Mouse (Mus musculus): ENCODE results near the gene Cdca8.

Gene Cdca8

GRCm38 (mm10) chr4:124978201-124978600, 39.1 kb upstream of the Cdca8 start:
- H3K9me3 ChIP-seq (ENCODE audit: low read length): no peaks in the 10 kb centered on the region
- no peak overlapping the region for H3K4me3 ChIP-seq (replicated peaks; ENCODE audit: low read length)
- TF ChIP-seq NANOG (IDR thresholded peaks at IDR 0.05; ENCODE audit: borderline replicate concordance, low read length) (no peak), POU5F1 (IDR thresholded peaks at IDR 0.05; ENCODE audit: borderline replicate concordance, low read length) (no peak), CTCF (conservative IDR thresholded peaks at IDR 0.05; ENCODE audit: low read length) (no peak)
- H3K27me3 ChIP-seq (ENCODE audit: insufficient read depth, low read length): peaks cover 33% of the 10 kb centered on the region
- H3K36me3 ChIP-seq (ENCODE audit: insufficient read depth, low read length): no peaks in the 10 kb centered on the region
- no peaks in the 10 kb centered on the region; the same call in 1 of the 2 replicates for H3K4me1 ChIP-seq (replicated peaks; ENCODE audit: low read depth, low read length)

- Histone ChIP-seq H3K27me3 (ENCODE audit: insufficient read depth, low read length) (peaks cover 38% of the 10 kb centered on the region), H3K4me1 (replicated peaks; ENCODE audit: low read depth, low read length) (peaks cover 14% of the 10 kb centered on the region), H3K4me3 (replicated peaks; ENCODE audit: low read length) (no peak overlapping the region), H3K36me3 (ENCODE audit: insufficient read depth, low read length) (no peaks in the 10 kb centered on the region), H3K9me3 (ENCODE audit: low read length) (no peaks in the 10 kb centered on the region)
- TF ChIP-seq NANOG (IDR thresholded peaks at IDR 0.05; ENCODE audit: borderline replicate concordance, low read length) (no peak), POU5F1 (IDR thresholded peaks at IDR 0.05; ENCODE audit: borderline replicate concordance, low read length) (no peak), CTCF (conservative IDR thresholded peaks at IDR 0.05; ENCODE audit: low read length) (no peak)
These were observed 34.2 kb upstream of the Cdca8 start for GRCm38 (mm10) chr4:124973296-124973695.

- peaks cover 45% of the 10 kb centered on the region for H3K27me3 ChIP-seq (ENCODE audit: insufficient read depth, low read length)
- H3K9me3 ChIP-seq (ENCODE audit: low read length): no peaks in the 10 kb centered on the region
- H3K4me1 ChIP-seq (replicated peaks; ENCODE audit: low read depth, low read length): peaks cover 14% of the 10 kb centered on the region
- no peaks in the 10 kb centered on the region for H3K36me3 ChIP-seq (ENCODE audit: insufficient read depth, low read length)
- no peak overlapping the region for H3K4me3 ChIP-seq (replicated peaks; ENCODE audit: low read length)
- TF ChIP-seq CTCF (conservative IDR thresholded peaks at IDR 0.05; ENCODE audit: low read length) (no peak), POU5F1 (IDR thresholded peaks at IDR 0.05; ENCODE audit: borderline replicate concordance, low read length) (no peak), NANOG (IDR thresholded peaks at IDR 0.05; ENCODE audit: borderline replicate concordance, low read length) (no peak)
These were observed 33.2 kb upstream of the Cdca8 start for GRCm38 (mm10) chr4:124972316-124972715.

- Histone ChIP-seq H3K4me3 (replicated peaks; ENCODE audit: low read length) (no peak overlapping the region), H3K27me3 (ENCODE audit: insufficient read depth, low read length) (peaks cover 45% of the 10 kb centered on the region), H3K9me3 (ENCODE audit: low read length) (no peaks in the 10 kb centered on the region), H3K36me3 (ENCODE audit: insufficient read depth, low read length) (no peaks in the 10 kb centered on the region), H3K4me1 (replicated peaks; ENCODE audit: low read depth, low read length) (peaks cover 14% of the 10 kb centered on the region)
- TF ChIP-seq POU5F1 (IDR thresholded peaks at IDR 0.05; ENCODE audit: borderline replicate concordance, low read length) (no peak), CTCF (conservative IDR thresholded peaks at IDR 0.05; ENCODE audit: low read length) (no peak), NANOG (IDR thresholded peaks at IDR 0.05; ENCODE audit: borderline replicate concordance, low read length) (no peak)
These were observed 32.0 kb upstream of the Cdca8 start for GRCm38 (mm10) chr4:124971094-124971493.

GRCm38 (mm10) chr4:124970677-124971076, 31.6 kb upstream of the Cdca8 start:
- Histone ChIP-seq H3K4me1 (replicated peaks; ENCODE audit: low read depth, low read length) (peaks cover 14% of the 10 kb centered on the region), H3K9me3 (ENCODE audit: low read length) (no peaks in the 10 kb centered on the region), H3K4me3 (replicated peaks; ENCODE audit: low read length) (no peak overlapping the region), H3K27me3 (ENCODE audit: insufficient read depth, low read length) (peaks cover 46% of the 10 kb centered on the region), H3K36me3 (ENCODE audit: insufficient read depth, low read length) (no peaks in the 10 kb centered on the region)
- TF ChIP-seq CTCF (conservative IDR thresholded peaks at IDR 0.05; ENCODE audit: low read length) (no peak), NANOG (IDR thresholded peaks at IDR 0.05; ENCODE audit: borderline replicate concordance, low read length) (no peak), POU5F1 (IDR thresholded peaks at IDR 0.05; ENCODE audit: borderline replicate concordance, low read length) (no peak)

GRCm38 (mm10) chr4:124970194-124970593, 31.1 kb upstream of the Cdca8 start:
- Histone ChIP-seq H3K36me3 (ENCODE audit: insufficient read depth, low read length) (no peaks in the 10 kb centered on the region), H3K9me3 (ENCODE audit: low read length) (no peaks in the 10 kb centered on the region), H3K4me1 (replicated peaks; ENCODE audit: low read depth, low read length) (peaks cover 15% of the 10 kb centered on the region), H3K4me3 (replicated peaks; ENCODE audit: low read length) (no peak overlapping the region), H3K27me3 (ENCODE audit: insufficient read depth, low read length) (peaks cover 50% of the 10 kb centered on the region)
- TF ChIP-seq CTCF (conservative IDR thresholded peaks at IDR 0.05; ENCODE audit: low read length) (no peak), NANOG (IDR thresholded peaks at IDR 0.05; ENCODE audit: borderline replicate concordance, low read length) (no peak)

GRCm38 (mm10) chr4:124969219-124969848, 30.2 kb upstream of the Cdca8 start:
- Histone ChIP-seq H3K36me3 (ENCODE audit: insufficient read depth, low read length) (no peaks in the 10 kb centered on the region), H3K9me3 (ENCODE audit: low read length) (no peaks in the 10 kb centered on the region), H3K27me3 (ENCODE audit: insufficient read depth, low read length) (peaks cover 51% of the 10 kb centered on the region), H3K4me3 (replicated peaks; ENCODE audit: low read length) (0 out of 2 replicates have a peak overlapping the region, but pooled peaks have one; percentile 4), H3K4me1 (replicated peaks; ENCODE audit: low read depth, low read length) (peaks cover 18% of the 10 kb centered on the region)
- TF ChIP-seq NANOG (IDR thresholded peaks at IDR 0.05; ENCODE audit: borderline replicate concordance, low read length) (no peak), POU5F1 (IDR thresholded peaks at IDR 0.05; ENCODE audit: borderline replicate concordance, low read length) (no peak), CTCF (conservative IDR thresholded peaks at IDR 0.05; ENCODE audit: low read length) (no peak)

- Histone ChIP-seq H3K4me3 (replicated peaks; ENCODE audit: low read length) (0 out of 2 replicates have a peak overlapping the region, but pooled peaks have one; percentile 4), H3K9me3 (ENCODE audit: low read length) (no peaks in the 10 kb centered on the region), H3K27me3 (ENCODE audit: insufficient read depth, low read length) (peaks cover 53% of the 10 kb centered on the region), H3K36me3 (ENCODE audit: insufficient read depth, low read length) (no peaks in the 10 kb centered on the region), H3K4me1 (replicated peaks; ENCODE audit: low read depth, low read length) (peaks cover 18% of the 10 kb centered on the region)
- TF ChIP-seq NANOG (IDR thresholded peaks at IDR 0.05; ENCODE audit: borderline replicate concordance, low read length) (no peak), POU5F1 (IDR thresholded peaks at IDR 0.05; ENCODE audit: borderline replicate concordance, low read length) (no peak), CTCF (conservative IDR thresholded peaks at IDR 0.05; ENCODE audit: low read length) (no peak)
These were observed 29.6 kb upstream of the Cdca8 start for GRCm38 (mm10) chr4:124968711-124969110.

Data from E14TG2a.4 (cell line).